Mouse (Mus musculus) megakaryocyte, embryonic 14.5 days (primary cell): ENCODE measurements around the gene Kcnab1.

Experiments used
- FLI1 ChIP-seq: IDR thresholded peaks from 2 replicates; pipeline ENCODE4 v1.6.1; 2012; ENCODE audit warnings: low read length, inconsistent platforms, mixed read lengths
- GATA1 ChIP-seq: IDR thresholded peaks from 3 replicates; pipeline ENCODE4 v1.6.1; 2012; ENCODE audit warnings: mixed read lengths, low read length, inconsistent platforms, borderline replicate concordance

GRCm38 (mm10) chr3:65111176-65111575 lies 2.0 kb downstream of the Kcnab1 start:
- TF ChIP-seq GATA1 (no peak), FLI1 (no peak)
